Mouse (Mus musculus): ENCODE results near the gene Sowaha.

The Sowaha gene

GRCm38 (mm10) chr11:53479783-53480301 lies at the start of gene Sowaha, which contains the start of gene Gm9945:
Gene Sowaha, minus strand, starts transcription at chr11:53480274.
Gene Gm9945, plus strand, starts transcription at chr11:53480166.
- DNase-seq = peak; percentile 81 to 85

- DNase-seq = peak; percentile 83 to 86
Observed at GRCm38 (mm10) chr11:53529253-53529557, 49.1 kb upstream of the Sowaha start.

GRCm38 (mm10) chr11:53528397-53529252 lies 48.6 kb upstream of the Sowaha start:
- DNase-seq = no peak

- no peak for DNase-seq
Observed at GRCm38 (mm10) chr11:53525461-53525860, 45.4 kb upstream of the Sowaha start.

- no peak for DNase-seq
Observed at GRCm38 (mm10) chr11:53524905-53525304, 44.8 kb upstream of the Sowaha start.

- no peak for DNase-seq
Observed at GRCm38 (mm10) chr11:53523545-53524405, 43.7 kb upstream of the Sowaha start.

- peak; percentile 78 to 84 for DNase-seq
Observed at GRCm38 (mm10) chr11:53522930-53523329, 42.9 kb upstream of the Sowaha start.

- no peak for DNase-seq
Observed at GRCm38 (mm10) chr11:53522362-53522761, 42.3 kb upstream of the Sowaha start.

- no peak for DNase-seq
Observed at GRCm38 (mm10) chr11:53521821-53522131, 41.7 kb upstream of the Sowaha start.

GRCm38 (mm10) chr11:53521120-53521820 lies 41.2 kb upstream of the Sowaha start:
- peak; percentile 49 to 60 for DNase-seq

- DNase-seq = peak; percentile 73 to 75
Observed at GRCm38 (mm10) chr11:53520122-53520978, 40.3 kb upstream of the Sowaha start.

- DNase-seq = peak; percentile 68 to 72
Observed at GRCm38 (mm10) chr11:53519207-53520121, 39.4 kb upstream of the Sowaha start, which contains the start of gene Sept8. Gene Sept8, plus strand, starts transcription at chr11:53519257.

GRCm38 (mm10) chr11:53518759-53519158 lies 38.7 kb upstream of the Sowaha start:
- DNase-seq = no peak

GRCm38 (mm10) chr11:53516775-53517627 lies 36.9 kb upstream of the Sowaha start:
- no peak for DNase-seq

GRCm38 (mm10) chr11:53510351-53510750 lies 30.3 kb upstream of the Sowaha start:
- no peak for DNase-seq

- no peak for DNase-seq
Observed at GRCm38 (mm10) chr11:53508591-53508990, 28.5 kb upstream of the Sowaha start.

GRCm38 (mm10) chr11:53508152-53508551 lies 28.1 kb upstream of the Sowaha start:
- peak in 1 of 2 experiments; percentile 30 for DNase-seq

- DNase-seq = peak in 1 of 2 experiments; percentile 26
Observed at GRCm38 (mm10) chr11:53507098-53507805, 27.2 kb upstream of the Sowaha start.

Measured in cerebellum, postnatal 36 days (tissue).